Mouse (Mus musculus) testis, adult 2 months (tissue): ENCODE results near the gene Clstn3.

ENCODE experiments used
- CTCF ChIP-seq: fragments of 200-500 bp; IDR thresholded peaks from 2 replicates; pipeline ENCODE4 v1.5.1; 2012; ENCODE audit warnings: low read depth, mild to moderate bottlenecking, inconsistent platforms, low read length, moderate library complexity; ENCODE audit not compliant: control insufficient read depth, insufficient read depth, insufficient replicate concordance
- POLR2A ChIP-seq: fragments of 200-500 bp; IDR thresholded peaks from 2 replicates; pipeline ENCODE4 v1.6.1; 2012; ENCODE audit warnings: low read depth, mild to moderate bottlenecking, inconsistent platforms, low read length, moderate library complexity; ENCODE audit not compliant: control insufficient read depth

DNA sequence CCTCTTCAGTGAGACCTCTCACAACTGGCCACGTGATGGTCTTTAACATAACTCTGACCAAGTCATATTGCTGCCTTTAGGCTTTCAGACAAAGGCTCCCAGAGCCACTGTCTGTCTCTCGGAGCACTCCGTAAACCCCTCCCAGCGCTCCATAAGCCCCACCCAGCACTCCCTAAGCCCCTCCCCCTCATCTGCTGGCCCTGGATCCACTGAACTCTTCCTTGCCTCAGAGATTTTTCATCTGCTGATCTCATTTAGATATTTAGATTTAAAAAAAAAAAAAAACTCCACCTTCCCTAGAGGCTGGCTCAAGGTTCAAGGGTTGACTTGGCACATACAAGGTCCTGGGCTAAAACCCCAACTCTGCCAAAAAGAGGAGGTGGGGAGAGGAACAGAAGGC lies 10.8 kb downstream of the Clstn3 start:
- TF ChIP-seq CTCF (no peak), POLR2A (no peak)
